Mouse (Mus musculus) spleen, adult 2 months (tissue): ENCODE measurements around the gene Gm20388.

Experiments
- CTCF ChIP-seq: fragments of 200-500 bp; IDR thresholded peaks from 2 replicates; pipeline ENCODE4 v1.5.1; 2011; ENCODE audit warnings: mild to moderate bottlenecking, inconsistent platforms; ENCODE audit not compliant: insufficient read depth, insufficient read length, insufficient replicate concordance; ENCODE audit errors: extremely low read depth
- POLR2A ChIP-seq: fragments of 200-500 bp; IDR thresholded peaks from 2 replicates; pipeline ENCODE4 v1.6.1; 2011; ENCODE audit warnings: low read depth, low read length, inconsistent platforms

DNA sequence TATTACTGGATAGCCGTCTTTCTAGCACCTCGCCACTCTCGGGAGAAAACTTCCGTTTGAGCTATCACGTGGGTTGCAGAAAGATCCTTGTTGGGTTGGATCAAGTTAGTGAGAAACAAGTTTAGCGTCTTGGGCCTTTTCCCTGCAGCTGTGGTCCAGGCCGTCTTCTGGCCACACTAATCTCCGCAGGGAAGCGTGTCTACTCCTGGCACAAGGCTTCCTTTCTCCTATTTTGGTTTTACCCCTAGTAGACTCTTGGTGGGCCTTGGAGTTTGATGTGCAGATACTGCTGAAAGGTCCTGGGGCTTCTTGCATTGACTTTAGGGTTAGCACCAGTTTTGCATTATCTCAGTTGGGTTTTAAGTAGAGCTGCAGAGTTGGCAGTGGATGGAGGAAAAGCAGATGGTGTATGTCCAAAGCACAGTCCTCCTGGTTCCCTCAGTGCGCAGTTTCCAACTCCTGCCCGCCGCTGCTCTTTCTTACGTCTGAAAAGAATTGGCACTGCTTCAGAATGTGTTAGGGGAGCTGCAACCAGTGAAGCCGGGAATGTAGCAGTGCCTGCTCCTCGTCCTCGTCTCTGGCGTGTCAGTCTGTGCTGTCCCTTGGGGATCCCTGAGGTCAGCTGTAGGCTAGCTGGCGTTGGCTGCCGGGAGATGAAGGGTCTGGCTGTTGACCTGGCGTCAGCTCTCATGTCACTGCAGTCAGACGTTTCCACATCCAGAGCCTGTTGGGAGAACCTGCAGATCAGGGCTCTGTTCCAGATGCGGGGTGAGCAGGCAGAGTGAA is 2107.6 kb downstream of the Gm20388 start:
- TF ChIP-seq POLR2A (no peak), CTCF (no peak)
